In genomic region chr2:173561851-173562442, GRCm38 (mm10) we compare ENCODE assay signal across 8 mouse cellular contexts. TPM values are rescaled to one million over a fixed set of nuclear protein-coding genes. Genes with fewer than 3 reads are reported as not detected.
A peak's percentile ranks its signal among the peaks of the same experiment; 100 is the strongest.
DNase-seq lines count a peak whose midpoint lies in the region; ATAC-seq and TF ChIP-seq lines count a peak whose summit lies in the region.

No protein-coding gene starts in this region.

- no peak for TF ChIP-seq POLR2A in bone marrow macrophage, adult 2 months (IDR thresholded peaks at IDR 0.05; ENCODE audit: borderline replicate concordance, low read depth, low read length)
- no peak for TF ChIP-seq POLR2A in limb, embryonic 14.5 days (IDR thresholded peaks at IDR 0.05; ENCODE audit: borderline replicate concordance, extremely low read depth, insufficient read depth, insufficient read length)

- H3K4me2 ChIP-seq in forebrain, embryonic 15.5 days (replicated peaks): no peak overlapping the region
- H3K4me2 ChIP-seq in limb, embryonic 14.5 days (replicated peaks; ENCODE audit: low read depth, low read length, severe bottlenecking): no peak overlapping the region
- no peak overlapping the region for H3K4me2 ChIP-seq in stomach, embryonic 16.5 days (ENCODE audit: low read depth, low read length)

- H3K9me3 ChIP-seq in forebrain, embryonic 15.5 days: no peaks in the 10 kb centered on the region
- no peaks in the 10 kb centered on the region for H3K9me3 ChIP-seq in limb, embryonic 14.5 days (ENCODE audit: control insufficient read depth, low read length)
- H3K9me3 ChIP-seq in stomach, embryonic 16.5 days (replicated peaks; ENCODE audit: control insufficient read depth, low read length): no peaks in the 10 kb centered on the region

- 42% methylated on average over 5 of the region's 5 CpGs for WGBS in forebrain, embryonic 15.5 days
- WGBS in limb, embryonic 14.5 days: 44% methylated on average over 5 of the region's 5 CpGs
- WGBS in stomach, embryonic 16.5 days: 36% methylated on average over 5 of the region's 5 CpGs

- H3K27me3 ChIP-seq in forebrain, embryonic 15.5 days: no peaks in the 10 kb centered on the region
- H3K27me3 ChIP-seq in limb, embryonic 14.5 days (ENCODE audit: control insufficient read depth, insufficient read depth, low read length): no peaks in the 10 kb centered on the region
- H3K27me3 ChIP-seq in stomach, embryonic 16.5 days (ENCODE audit: control insufficient read depth, insufficient read depth, low read length): no peaks in the 10 kb centered on the region

- peak; percentile 71 for ATAC-seq in forebrain, embryonic 15.5 days (replicated peaks)
- ATAC-seq in limb, embryonic 14.5 days (ENCODE audit: low FRiP score, low read depth): 0 out of 2 replicates have a peak, but pooled peaks have one; percentile 32
- peak; percentile 3; the same call in 1 of the 2 replicates for ATAC-seq in stomach, embryonic 16.5 days (ENCODE audit: insufficient read depth, low FRiP score)

- peak; percentile 59; the same call in 1 of the 2 replicates for TF ChIP-seq CTCF in bone marrow macrophage, adult 2 months (IDR thresholded peaks at IDR 0.05; ENCODE audit: low read depth, low read length)

- no peak overlapping the region for H3K4me3 ChIP-seq in bone marrow macrophage, adult 2 months (ENCODE audit: insufficient read depth, low read length)
- H3K4me3 ChIP-seq in forebrain, embryonic 15.5 days: no peak overlapping the region
- H3K4me3 ChIP-seq in limb, embryonic 14.5 days (replicated peaks; ENCODE audit: low read length): no peak overlapping the region
- H3K4me3 ChIP-seq in stomach, embryonic 16.5 days (replicated peaks; ENCODE audit: low read length): no peak overlapping the region

- peak; percentile 44 to 85 for DNase-seq in adrenal gland, adult (ENCODE audit: inconsistent age in 2 of 2, low spot score in 1 of 2)
- no peak for DNase-seq in adrenal gland, postnatal 4 days (ENCODE audit: low spot score in 2 of 2)
- peak; percentile 27 to 68 for DNase-seq in kidney, adult 8-10 months
- DNase-seq in limb, embryonic 14.5 days (ENCODE audit: low spot score): peak; percentile 79
- DNase-seq in neural tube, embryonic 10.5 days (ENCODE audit: extremely low spot score, low spot score): peak; percentile 70

- H3K36me3 ChIP-seq in forebrain, embryonic 15.5 days: no peaks in the 10 kb centered on the region
- no peaks in the 10 kb centered on the region for H3K36me3 ChIP-seq in limb, embryonic 14.5 days (ENCODE audit: control insufficient read depth, insufficient read depth, low read length)
- H3K36me3 ChIP-seq in stomach, embryonic 16.5 days (ENCODE audit: control insufficient read depth, insufficient read depth, low read length): no peaks in the 10 kb centered on the region

- no peak overlapping the region for H3K27ac ChIP-seq in bone marrow macrophage, adult 2 months (ENCODE audit: insufficient read depth, low read depth, low read length)
- H3K27ac ChIP-seq in forebrain, embryonic 15.5 days (replicated peaks): no peak overlapping the region
- H3K27ac ChIP-seq in limb, embryonic 14.5 days (replicated peaks; ENCODE audit: low read depth, low read length): no peak overlapping the region
- no peak overlapping the region for H3K27ac ChIP-seq in stomach, embryonic 16.5 days (ENCODE audit: low read length)

- H3K9ac ChIP-seq in forebrain, embryonic 15.5 days (replicated peaks): no peak overlapping the region
- H3K9ac ChIP-seq in limb, embryonic 14.5 days (ENCODE audit: low read depth, low read length, severe bottlenecking): no peak overlapping the region
- H3K9ac ChIP-seq in stomach, embryonic 16.5 days (ENCODE audit: low read length): no peak overlapping the region

- no peaks in the 10 kb centered on the region for H3K4me1 ChIP-seq in bone marrow macrophage, adult 2 months (ENCODE audit: control insufficient read depth, insufficient read depth, low read length)
- no peaks in the 10 kb centered on the region for H3K4me1 ChIP-seq in forebrain, embryonic 15.5 days
- H3K4me1 ChIP-seq in limb, embryonic 14.5 days (ENCODE audit: control insufficient read depth, insufficient read depth, low read length): peaks cover 9% of the 10 kb centered on the region
- peaks cover 11% of the 10 kb centered on the region; the same call in 1 of the 2 replicates for H3K4me1 ChIP-seq in stomach, embryonic 16.5 days (ENCODE audit: control insufficient read depth, insufficient read depth, low read length)

RNA-seq across cellular contexts. Expression of gene Ankrd60, which starts 16.2 kb away (rescaled TPM):
- total RNA-seq in adrenal gland, postnatal 4 days (2021): not detected
- polyA plus RNA-seq in bone marrow macrophage, adult 2 months (2012; ENCODE audit: insufficient read depth, insufficient read length, missing spikeins): not detected in 2 replicates
- polyA plus RNA-seq in forebrain, embryonic 15.5 days (2015; fragmentation: Nextera tagmentation; extraction: Ambion mirVana): not detected in 2 replicates
- not detected in 2 replicates for polyA plus RNA-seq in limb, embryonic 14.5 days (2012; rRNA removed)
- not detected in 2 replicates for polyA plus RNA-seq in limb, embryonic 14.5 days (2014; fragmentation: Nextera tagmentation; extraction: Ambion mirVana)
- not detected in 2 replicates for polyA plus RNA-seq in stomach, embryonic 16.5 days (2015; fragmentation: Nextera tagmentation; extraction: Ambion mirVana)

RNA-seq across cellular contexts. Expression of gene 1700021F07Rik, which starts 39.6 kb away (rescaled TPM):
- not detected for total RNA-seq in adrenal gland, postnatal 4 days (2021)
- polyA plus RNA-seq in bone marrow macrophage, adult 2 months (2012; ENCODE audit: insufficient read depth, insufficient read length, missing spikeins): not detected in 2 replicates
- polyA plus RNA-seq in forebrain, embryonic 15.5 days (2015; fragmentation: Nextera tagmentation; extraction: Ambion mirVana): not detected in 2 replicates
- not detected in 2 replicates for polyA plus RNA-seq in limb, embryonic 14.5 days (2012; rRNA removed)
- polyA plus RNA-seq in limb, embryonic 14.5 days (2014; fragmentation: Nextera tagmentation; extraction: Ambion mirVana): not detected in 2 replicates
- polyA plus RNA-seq in stomach, embryonic 16.5 days (2015; fragmentation: Nextera tagmentation; extraction: Ambion mirVana): not detected in 2 replicates

Comparison
In these comparisons a context has a peak if more than half of its experiments do, and no peak if none do; other contexts are left out.
1. DNase-seq: peak in adrenal gland, adult (2 of 2), kidney, adult 8-10 months (2 of 2), limb, embryonic 14.5 days (single experiment) and neural tube, embryonic 10.5 days (single experiment); none in adrenal gland, postnatal 4 days (0 of 2).
2. ATAC-seq: peak in every context shown above with its lines; median percentile 71 in forebrain, embryonic 15.5 days; 32 in limb, embryonic 14.5 days; 3 in stomach, embryonic 16.5 days.